Mouse (Mus musculus): ENCODE results near the gene Lancl1.

- TF ChIP-seq CTCF (IDR thresholded peaks at IDR 0.05; ENCODE audit: low read depth), result no peak
- TF ChIP-seq EP300 (optimal IDR thresholded peaks at IDR 0.05), result no peak
Observed at GRCm38 (mm10) chr1:67022051-67022450, 16.6 kb downstream of the Lancl1 start.
